Mouse (Mus musculus) megakaryocyte progenitor cell, adult 5-6 weeks (primary cell): ENCODE data around the gene Kcnk16. TPM values are rescaled to one million over a fixed set of nuclear protein-coding genes. Genes with fewer than 3 reads are reported as not detected.
"Not testable (repeated sequence)": the region's sequence is repeated elsewhere in the genome, so short reads cannot be mapped to it uniquely, and the experiment has no call there.

Experiments
- ATAC-seq: replicated peaks from 2 replicates; pipeline ENCODE4 v1.8.0; 2016; ENCODE audit warnings: mild to moderate bottlenecking, moderate TSS enrichment, inconsistent platforms; ENCODE audit not compliant: poor library complexity
- total RNA-seq, 2 experiments: library from RNA; stranded (forward) in 1 of 2; stranded (reverse) in 1 of 2; fragments of 157-497, 149-512 nt in 1 of 2; fragments of 200-1000 nt in 1 of 2; gene quantifications; 2 replicates each; pipeline versions ENCODE4 v1.2.3 to v1.2.4; 2015 to 2017

Kcnk16 gene
- not detected in 2 replicates for total RNA-seq (2015)
- not detected in 2 replicates for total RNA-seq (2017)

GRCm38 (mm10) chr14:20269082-20269809 lies at the start of gene Kcnk16:
Gene Kcnk16 (minus strand): TSS chr14:20269199.
- ATAC-seq: no peak

GRCm38 (mm10) chr14:20315137-20315536 lies 46.1 kb upstream of the Kcnk16 start:
- ATAC-seq: no peak

GRCm38 (mm10) chr14:20305085-20305484 lies 36.1 kb upstream of the Kcnk16 start:
- not testable (repeated sequence) for ATAC-seq

GRCm38 (mm10) chr14:20298131-20298530 lies 29.1 kb upstream of the Kcnk16 start:
- ATAC-seq: no peak; the same call in 1 of the 2 replicates

GRCm38 (mm10) chr14:20297616-20298015 lies 28.6 kb upstream of the Kcnk16 start:
- ATAC-seq: no peak

- no peak for ATAC-seq
Observed at GRCm38 (mm10) chr14:20294947-20295346, 25.9 kb upstream of the Kcnk16 start.

- ATAC-seq: peak; percentile 99
Observed at GRCm38 (mm10) chr14:20294117-20294892, 25.3 kb upstream of the Kcnk16 start, which contains the start of gene Nudt13. Gene Nudt13 (plus strand): TSS chr14:20294697.

GRCm38 (mm10) chr14:20291391-20291790 lies 22.4 kb upstream of the Kcnk16 start:
- no peak for ATAC-seq

- no peak for ATAC-seq
Observed at GRCm38 (mm10) chr14:20268421-20268820, 578 bp downstream of the Kcnk16 start.

GRCm38 (mm10) chr14:20262346-20262745 lies 6.7 kb downstream of the Kcnk16 start:
- no peak for ATAC-seq

GRCm38 (mm10) chr14:20258185-20259113 lies 10.6 kb downstream of the Kcnk16 start:
- ATAC-seq: peak; percentile 93

GRCm38 (mm10) chr14:20250237-20251171 lies 18.5 kb downstream of the Kcnk16 start:
- ATAC-seq: no peak

GRCm38 (mm10) chr14:20248001-20248400 lies 21.0 kb downstream of the Kcnk16 start:
- no peak for ATAC-seq

GRCm38 (mm10) chr14:20246811-20247266 lies 22.2 kb downstream of the Kcnk16 start:
- no peak for ATAC-seq

- no peak for ATAC-seq
Observed at GRCm38 (mm10) chr14:20245861-20246260, 23.1 kb downstream of the Kcnk16 start.

GRCm38 (mm10) chr14:20245318-20245717 lies 23.7 kb downstream of the Kcnk16 start:
- ATAC-seq: no peak

GRCm38 (mm10) chr14:20243158-20243557 lies 25.8 kb downstream of the Kcnk16 start:
- no peak for ATAC-seq

- ATAC-seq: no peak
Observed at GRCm38 (mm10) chr14:20242454-20242853, 26.5 kb downstream of the Kcnk16 start.

GRCm38 (mm10) chr14:20234403-20234802 lies 34.6 kb downstream of the Kcnk16 start:
- no peak for ATAC-seq
